Mouse (Mus musculus) liver, postnatal 0 days (tissue): Measurements from ENCODE around the gene D3Ertd254e. TPM values are rescaled to one million over a fixed set of nuclear protein-coding genes. Genes with fewer than 3 reads are reported as not detected.
"Not testable (repeated sequence)": the region's sequence is repeated elsewhere in the genome, so short reads cannot be mapped to it uniquely, and the experiment has no call there.

ENCODE experiments used
- ATAC-seq: fragments of 200-750 bp; cut with Nextera tagmentation; 2 replicates; pipeline ENCODE4 v1.8.0; 2017; ENCODE audit warnings: mild to moderate bottlenecking, moderate library complexity
- DNase-seq: peaks from one replicate; pipeline ENCODE4 v3.0.0-alpha.2; 2016
- H3K27ac ChIP-seq: fragments of 300-500 bp; sonication (generic); 2 replicates; pipeline ENCODE4 v1.5.1; 2014; ENCODE audit warnings: antibody characterized with exemption, moderate library complexity, mild to moderate bottlenecking, low read depth
- H3K27me3 ChIP-seq: fragments of 300-500 bp; sonication (generic); 2 replicates; pipeline ENCODE4 v1.6.1; 2014; ENCODE audit warnings: low read length, control low read depth, mixed read lengths; ENCODE audit not compliant: insufficient read depth
- H3K36me3 ChIP-seq: fragments of 300-500 bp; sonication (generic); replicated peaks from 2 replicates; pipeline ENCODE4 v1.6.1; 2014; ENCODE audit warnings: mild to moderate bottlenecking, control low read depth, low read length, moderate library complexity, mixed read lengths; ENCODE audit not compliant: insufficient read depth
- H3K4me1 ChIP-seq: fragments of 300-500 bp; sonication (generic); 2 replicates; pipeline ENCODE4 v1.6.1; 2014; ENCODE audit warnings: antibody characterized with exemption, mild to moderate bottlenecking, control low read depth; ENCODE audit not compliant: insufficient read depth
- H3K4me2 ChIP-seq: fragments of 300-500 bp; sonication (generic); 2 replicates; pipeline ENCODE4 v1.6.1; 2014; ENCODE audit warnings: low read depth, mild to moderate bottlenecking, low read length, moderate library complexity, mixed read lengths
- H3K4me3 ChIP-seq: fragments of 300-500 bp; sonication (generic); 2 replicates; pipeline ENCODE4 v1.5.1; 2014; ENCODE audit warnings: low read depth, low read length
- H3K9ac ChIP-seq: fragments of 300-500 bp; sonication (generic); replicated peaks from 2 replicates; pipeline ENCODE4 v1.6.1; 2014; ENCODE audit warnings: mild to moderate bottlenecking, moderate library complexity
- H3K9me3 ChIP-seq: fragments of 300-500 bp; sonication (generic); 2 replicates; pipeline ENCODE4 v1.6.1; 2016; ENCODE audit warnings: mild to moderate bottlenecking, control low read depth, low read length, mixed read lengths
- CTCF ChIP-seq: sonication (generic); IDR thresholded peaks from 2 replicates; pipeline ENCODE4 v1.5.1; 2016; ENCODE audit warnings: antibody characterized with exemption, low read depth
- EP300 ChIP-seq: IDR thresholded peaks from 2 replicates; pipeline ENCODE4 v1.6.1; 2016; ENCODE audit warnings: antibody characterized with exemption, low read depth, mild to moderate bottlenecking
- WGBS: fragments of 180-500 bp; shearing (Covaris S2); extraction: QIAGEN DNeasy Blood & Tissue Kit; methylation state at CpG from one replicate; pipeline ENCODE4 v1.1.7; 2014; ENCODE audit not compliant: insufficient replicate concordance; 5-methylcytosine and 5-hydroxymethylcytosine counted together
- polyA plus RNA-seq: library from polyadenylated mRNA; unstranded; fragments of >200 nt; fragmentation: Nextera tagmentation; extraction: Ambion mirVana; gene quantifications from 2 replicates; pipeline ENCODE4 v1.2.1, GENCODE M21; 2015

The D3Ertd254e gene
- polyA plus RNA-seq = 0.71 and 0.87 TPM in 2 replicates

DNA sequence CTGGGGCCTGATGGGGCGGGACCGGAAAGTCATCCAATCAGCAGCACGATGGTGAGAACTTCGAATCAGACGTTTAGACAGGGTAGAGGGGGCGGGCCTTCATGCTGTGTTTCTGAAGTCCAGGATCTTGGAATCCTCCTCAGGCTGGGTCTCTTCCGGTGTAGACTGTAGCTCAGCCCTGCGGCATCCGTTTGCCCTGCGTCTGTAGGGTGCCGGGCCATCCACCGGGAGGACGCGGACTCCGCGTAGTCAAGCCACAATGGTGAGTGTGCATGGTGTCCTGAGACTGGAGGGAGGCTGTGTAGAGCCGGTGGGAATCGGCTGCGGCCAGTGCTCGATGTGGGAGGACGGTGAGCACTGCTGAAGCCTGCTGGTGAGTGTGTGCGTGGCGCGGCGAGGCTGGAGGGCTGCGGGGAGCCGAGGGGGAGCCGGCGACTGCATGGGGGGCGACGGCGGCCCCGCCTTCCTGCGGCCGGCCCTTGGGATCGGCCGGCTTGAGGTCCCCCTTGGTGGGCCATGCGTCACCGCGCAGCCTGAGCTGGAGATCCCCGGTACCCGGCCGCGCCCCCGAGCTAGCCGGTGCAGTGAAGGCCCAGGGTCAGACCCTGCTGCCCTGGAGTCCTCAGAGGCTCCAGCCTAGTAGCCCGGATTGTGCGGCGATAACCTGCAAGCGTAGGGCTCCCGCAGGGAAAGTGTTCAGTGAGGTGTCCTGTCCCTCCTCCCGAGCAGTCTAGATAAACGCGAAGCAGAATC lies at the start of gene D3Ertd254e:
D3Ertd254e (plus strand) TSS at position 84 of the 753 bp plus-strand sequence.
- Histone ChIP-seq H3K4me3 (peak within 1 kb of the TSS; percentile 90), H3K4me1 (peaks cover 8% of the 10 kb centered on the region; the same call in 1 of the 2 replicates), H3K4me2 (peak within 1 kb of the TSS; percentile 95), H3K9me3 (no peaks in the 10 kb centered on the region), H3K27ac (peak within 1 kb of the TSS; percentile 71; the same call in 1 of the 2 replicates), H3K36me3 (no peaks in the 10 kb centered on the region), H3K9ac (peak within 1 kb of the TSS; percentile 87), H3K27me3 (no peaks in the 10 kb centered on the region)
- no peak for TF ChIP-seq CTCF
- TF ChIP-seq EP300 = no peak
- ATAC-seq (peak; percentile 98), DNase-seq (peak; percentile 84)
- 3% methylated on average over 54 of the region's 54 CpGs for WGBS

DNA sequence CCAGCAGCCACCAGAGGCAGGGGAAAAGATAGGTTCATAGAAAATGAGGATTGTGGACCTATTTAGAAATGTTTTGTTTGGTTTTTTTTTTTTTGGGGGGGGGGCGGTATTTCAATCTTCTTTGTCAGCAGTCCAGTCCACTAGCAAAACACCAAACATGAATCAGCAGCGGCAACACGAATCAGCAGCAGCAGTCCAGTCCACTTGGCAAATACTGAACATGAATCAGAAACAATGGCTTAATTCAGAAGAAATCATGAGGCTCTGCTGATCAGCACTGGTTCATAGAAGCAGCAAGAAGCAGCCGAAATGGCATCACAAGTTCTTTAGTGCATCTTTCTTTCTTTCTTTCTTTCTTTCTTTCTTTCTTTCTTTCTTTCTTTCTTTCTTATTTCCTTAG lies 34.7 kb upstream of the D3Ertd254e start:
- ATAC-seq (no peak), DNase-seq (no peak)
- H3K9me3 ChIP-seq = no peaks in the 10 kb centered on the region
- H3K27me3 ChIP-seq = no peaks in the 10 kb centered on the region
- H3K27ac ChIP-seq = no peak overlapping the region
- no peak overlapping the region for H3K4me2 ChIP-seq
- H3K9ac ChIP-seq = no peak overlapping the region
- WGBS = 71% methylated on average over 4 of the region's 4 CpGs
- H3K4me3 ChIP-seq = no peak overlapping the region
- H3K36me3 ChIP-seq = no peaks in the 10 kb centered on the region
- no peaks in the 10 kb centered on the region for H3K4me1 ChIP-seq
- TF ChIP-seq CTCF (no peak), EP300 (no peak)

DNA sequence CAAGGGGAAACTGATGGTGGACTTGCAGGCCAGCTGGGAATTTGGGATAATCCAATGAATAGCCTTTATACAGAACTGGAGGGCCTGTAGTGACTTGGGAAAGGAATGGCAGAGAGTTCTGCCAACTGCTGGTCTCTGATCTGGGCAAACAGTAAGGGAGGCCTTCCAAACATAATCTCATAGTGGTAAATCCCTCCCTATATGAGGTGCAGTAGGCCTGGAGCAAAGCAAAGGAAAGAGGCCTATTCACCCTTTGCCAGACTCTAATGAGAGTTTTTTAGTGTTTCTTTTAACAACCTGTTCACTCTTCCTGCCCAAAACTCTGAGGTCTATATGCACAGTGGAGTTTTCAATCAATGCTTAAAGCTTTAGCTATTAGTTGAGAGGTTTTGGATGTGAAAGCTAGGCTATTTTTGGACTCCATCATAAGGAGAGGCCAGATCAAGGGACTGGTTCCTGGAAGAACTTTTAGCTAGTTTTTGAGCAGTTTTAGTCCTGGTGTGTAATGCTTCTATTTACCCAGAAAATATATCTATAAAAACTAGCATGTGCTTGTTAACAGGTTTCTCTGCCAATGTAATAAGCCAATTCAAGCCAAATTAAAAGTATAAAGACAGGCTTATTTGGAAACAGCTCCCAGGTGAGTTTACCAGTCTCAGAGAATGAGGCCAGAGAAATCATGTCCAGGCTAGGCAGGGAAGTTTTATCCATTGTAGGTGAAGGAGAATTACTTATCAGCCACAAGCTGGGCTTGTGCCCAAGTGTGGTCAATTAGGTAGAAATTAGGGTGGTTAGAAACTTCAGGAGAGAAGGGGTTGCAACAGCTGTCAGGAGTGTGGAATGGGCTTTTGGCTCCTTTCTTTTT lies 30.9 kb upstream of the D3Ertd254e start:
- Histone ChIP-seq H3K9ac (no peak overlapping the region), H3K36me3 (no peaks in the 10 kb centered on the region), H3K9me3 (peaks cover 4% of the 10 kb centered on the region; the same call in 1 of the 2 replicates), H3K4me3 (no peak overlapping the region), H3K27ac (no peak overlapping the region), H3K4me2 (no peak overlapping the region), H3K4me1 (no peaks in the 10 kb centered on the region), H3K27me3 (no peaks in the 10 kb centered on the region)
- ATAC-seq (no peak), DNase-seq (no peak)
- TF ChIP-seq CTCF (no peak), EP300 (no peak)

DNA sequence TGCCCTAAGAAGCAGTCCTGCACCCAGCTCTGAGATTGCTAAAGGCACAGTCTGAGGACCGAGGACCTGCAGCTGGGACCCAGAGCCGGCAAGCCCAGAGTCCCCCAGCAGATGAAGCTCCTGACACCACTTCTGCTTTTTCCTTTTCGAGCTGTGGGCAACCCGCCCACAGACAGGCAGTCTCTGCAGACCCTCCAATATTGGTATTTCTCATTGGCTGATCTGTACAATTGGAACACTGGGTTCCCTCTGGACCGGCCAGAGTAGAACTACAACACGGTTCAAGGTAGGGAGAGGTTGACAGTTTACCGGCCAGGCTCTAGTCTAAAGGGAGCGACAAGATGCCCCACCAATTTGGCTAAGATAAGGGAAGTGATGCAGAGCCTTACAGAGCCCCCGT lies 24.6 kb upstream of the D3Ertd254e start:
- not testable (repeated sequence) for H3K27ac ChIP-seq, H3K4me1 ChIP-seq, H3K36me3 ChIP-seq, H3K9me3 ChIP-seq, DNase-seq, H3K4me2 ChIP-seq, H3K4me3 ChIP-seq, H3K27me3 ChIP-seq, ATAC-seq, H3K9ac ChIP-seq
- 64% methylated on average over 9 of the region's 9 CpGs for WGBS

DNA sequence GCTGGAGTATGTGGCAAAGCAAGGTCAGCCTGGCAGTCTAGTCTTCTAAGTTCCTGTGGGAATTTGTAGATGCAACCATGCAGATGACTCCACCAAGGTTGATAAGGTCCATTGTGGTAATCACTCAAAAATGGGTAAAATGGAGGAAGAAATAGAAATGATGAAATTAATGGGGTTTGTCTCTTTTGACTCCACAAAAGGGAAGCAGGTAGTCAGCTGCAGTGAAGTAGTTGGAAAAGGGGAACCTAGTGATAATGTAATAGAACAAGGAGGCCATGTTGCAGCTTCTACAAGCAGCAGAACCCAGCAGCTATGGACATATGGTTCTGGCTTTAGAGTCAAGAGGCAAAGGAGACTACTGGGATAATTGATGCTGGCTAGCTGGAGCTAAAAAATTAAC lies 14.7 kb upstream of the D3Ertd254e start:
- H3K4me2 ChIP-seq = no peak overlapping the region
- H3K27ac ChIP-seq = no peak overlapping the region
- no peaks in the 10 kb centered on the region for H3K9me3 ChIP-seq
- DNase-seq (no peak), ATAC-seq (no peak)
- no peak overlapping the region for H3K9ac ChIP-seq
- no peaks in the 10 kb centered on the region for H3K27me3 ChIP-seq
- no peaks in the 10 kb centered on the region for H3K4me1 ChIP-seq
- no peaks in the 10 kb centered on the region for H3K36me3 ChIP-seq
- no peak for TF ChIP-seq EP300
- TF ChIP-seq CTCF = no peak
- no peak overlapping the region for H3K4me3 ChIP-seq

DNA sequence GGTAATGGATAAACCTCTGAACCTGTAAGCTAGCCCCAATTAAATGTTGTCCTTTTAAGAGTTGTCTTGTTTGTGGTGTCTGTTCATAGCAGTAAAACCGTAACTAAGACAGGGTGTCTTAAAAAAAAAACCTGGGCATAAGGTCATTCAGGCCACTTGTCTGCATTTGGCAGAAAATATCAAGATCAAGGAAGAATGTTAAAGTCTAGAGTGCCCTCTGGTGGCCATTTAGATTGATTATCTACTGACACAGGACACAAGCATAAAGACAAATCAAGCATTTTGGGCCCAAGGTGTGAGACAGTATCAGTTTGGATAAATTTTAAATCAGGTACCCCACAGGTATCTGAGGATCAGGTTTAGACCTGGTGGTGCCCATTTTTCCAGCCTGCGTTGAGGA lies 13.3 kb upstream of the D3Ertd254e start:
- ATAC-seq = no peak
- WGBS = 53% methylated on average over 2 of the region's 2 CpGs

More for the DNA sequence above, 13.3 kb upstream of the D3Ertd254e start:
- H3K9me3 ChIP-seq = no peaks in the 10 kb centered on the region
- TF ChIP-seq EP300 (no peak), CTCF (peak; percentile 53)
- no peak overlapping the region for H3K4me3 ChIP-seq
- no peak overlapping the region for H3K27ac ChIP-seq
- H3K4me2 ChIP-seq = no peak overlapping the region
- H3K27me3 ChIP-seq = no peaks in the 10 kb centered on the region
- H3K9ac ChIP-seq = no peak overlapping the region
- no peaks in the 10 kb centered on the region for H3K4me1 ChIP-seq
- DNase-seq = no peak
- H3K36me3 ChIP-seq = no peaks in the 10 kb centered on the region
